20 mouse cellular contexts compared by ENCODE assay signal in genomic region chr6:108309391-108310182, GRCm38 (mm10).
DNase-seq lines count a peak whose midpoint lies in the region; ATAC-seq and TF ChIP-seq lines count a peak whose summit lies in the region.
"Had no signal": no experiment of that assay in that cellular context is flagged by ENCODE, and none has a peak within 500 bp of the region (broad histone marks: within the 10 kb centered on the region; RNA-seq: fewer than 3 reads in every experiment).

No protein-coding gene starts in this region.

- no peak overlapping the region for H3K4me3 ChIP-seq in limb, embryonic 14.5 days (replicated peaks; ENCODE audit: low read length)
- no peak overlapping the region for H3K4me3 ChIP-seq in limb, embryonic 10.5 days
- H3K4me3 ChIP-seq: limb, embryonic 15.5 days; neural tube, embryonic 12.5 days; stomach, embryonic 15.5 days had no signal

- H3K36me3 ChIP-seq in limb, embryonic 14.5 days (ENCODE audit: control insufficient read depth, insufficient read depth, low read length), result no peaks in the 10 kb centered on the region
- H3K36me3 ChIP-seq in limb, embryonic 10.5 days, result no peaks in the 10 kb centered on the region
- H3K36me3 ChIP-seq: limb, embryonic 15.5 days; neural tube, embryonic 12.5 days; stomach, embryonic 15.5 days had no signal

- H3K27me3 ChIP-seq in limb, embryonic 14.5 days (ENCODE audit: control insufficient read depth, insufficient read depth, low read length), result no peaks in the 10 kb centered on the region
- no peaks in the 10 kb centered on the region for H3K27me3 ChIP-seq in limb, embryonic 10.5 days (ENCODE audit: low read depth, poor library complexity, severe bottlenecking)
- H3K27me3 ChIP-seq: limb, embryonic 15.5 days; neural tube, embryonic 12.5 days; stomach, embryonic 15.5 days had no signal

- 40% methylated on average over 8 of the region's 8 CpGs for WGBS in limb, embryonic 14.5 days
- WGBS in limb, embryonic 10.5 days, result 33% methylated on average over 8 of the region's 8 CpGs

- ATAC-seq in limb, embryonic 14.5 days (ENCODE audit: low FRiP score, low read depth), result no peak
- ATAC-seq: forebrain, postnatal 0 days; hindbrain, embryonic 16.5 days; liver, postnatal 0 days had no signal

- no peak overlapping the region for H3K27ac ChIP-seq in limb, embryonic 14.5 days (replicated peaks; ENCODE audit: low read depth, low read length)
- H3K27ac ChIP-seq in limb, embryonic 10.5 days, result no peak overlapping the region
- H3K27ac ChIP-seq: limb, embryonic 15.5 days; macrophage; neural tube, embryonic 12.5 days; stomach, embryonic 15.5 days had no signal

- no peaks in the 10 kb centered on the region for H3K9me3 ChIP-seq in limb, embryonic 14.5 days (ENCODE audit: control insufficient read depth, low read length)
- no peaks in the 10 kb centered on the region for H3K9me3 ChIP-seq in limb, embryonic 10.5 days (replicated peaks)
- H3K9me3 ChIP-seq: limb, embryonic 15.5 days; neural tube, embryonic 12.5 days; stomach, embryonic 15.5 days had no signal

- no peak overlapping the region for H3K9ac ChIP-seq in limb, embryonic 14.5 days (ENCODE audit: low read depth, low read length, severe bottlenecking)
- H3K9ac ChIP-seq: forebrain, postnatal 0 days; limb, embryonic 15.5 days; liver, postnatal 0 days; neural tube, embryonic 12.5 days; stomach, embryonic 15.5 days had no signal

- intact Hi-C loops in heart, postnatal 10 days (cut with DNase I), result no loop called here

- H3K4me1 ChIP-seq in limb, embryonic 14.5 days (ENCODE audit: control insufficient read depth, insufficient read depth, low read length), result peaks cover 14% of the 10 kb centered on the region
- H3K4me1 ChIP-seq in limb, embryonic 10.5 days, result peaks cover 41% of the 10 kb centered on the region

- no peak overlapping the region for H3K4me2 ChIP-seq in limb, embryonic 14.5 days (replicated peaks; ENCODE audit: low read depth, low read length, severe bottlenecking)
- H3K4me2 ChIP-seq: limb, embryonic 15.5 days; neural tube, embryonic 12.5 days; stomach, embryonic 15.5 days had no signal

- no peak for TF ChIP-seq POLR2A in limb, embryonic 14.5 days (IDR thresholded peaks at IDR 0.05; ENCODE audit: borderline replicate concordance, extremely low read depth, insufficient read depth, insufficient read length)

- DNase-seq in heart, adult 11 months, result peak; percentile 76
- no peak for DNase-seq in heart, postnatal 10 days
- DNase-seq in limb, embryonic 14.5 days (ENCODE audit: low spot score), result peak; percentile 5
- no peak for DNase-seq in limb, embryonic 10.5 days (ENCODE audit: low spot score)
- peak; percentile 32 for DNase-seq in Muller cell, postnatal 12 days (ENCODE audit: inconsistent ontology term)
- DNase-seq in induced T-regulatory cell, adult 2 months (ENCODE audit: low read depth), result peak; percentile 75
- no peak for DNase-seq in lung, postnatal 10 days
- DNase-seq in ovary, postnatal 10 days (ENCODE audit: low spot score), result no peak
- DNase-seq: adrenal gland, adult 2 months; cerebellum, adult 8-10 months; forebrain, postnatal 0 days; kidney, adult 2 months; kidney, postnatal 36 days; liver, postnatal 0 days; thymus, postnatal 25 days had no signal

Comparison
In these comparisons a context has a peak if more than half of its experiments do, and no peak if none do; other contexts are left out.
1. DNase-seq: peak in heart, adult 11 months (single experiment), limb, embryonic 14.5 days (single experiment), Muller cell, postnatal 12 days (single experiment) and induced T-regulatory cell, adult 2 months (single experiment); none in heart, postnatal 10 days (0 of 2), limb, embryonic 10.5 days (single experiment), lung, postnatal 10 days (single experiment) and ovary, postnatal 10 days (single experiment).